Mouse (Mus musculus) heart, postnatal 25 days (tissue): Measurements from ENCODE around the gene Bid. TPM values are rescaled to one million over a fixed set of nuclear protein-coding genes. Genes with fewer than 3 reads are reported as not detected.
"Not testable (repeated sequence)": the region's sequence is repeated elsewhere in the genome, so short reads cannot be mapped to it uniquely, and the experiment has no call there.

Experiments
- DNase-seq: peaks from one replicate; pipeline ENCODE4 v3.0.0; 2022; ENCODE audit warnings: low spot score
- intact Hi-C: fragments of 180-260 bp; cut with DNase I; formaldehyde crosslinking; loops from one replicate; pipeline ENCODE4 v1.15.1; 2025
- total RNA-seq, 2 experiments: library from RNA; stranded (reverse); gene quantifications; 2 replicates each; pipeline ENCODE4 v1.2.3; 2021

Bid gene
- total RNA-seq, 2 experiments from 2014 or later: 0.89 to 1.2 TPM

DNA sequence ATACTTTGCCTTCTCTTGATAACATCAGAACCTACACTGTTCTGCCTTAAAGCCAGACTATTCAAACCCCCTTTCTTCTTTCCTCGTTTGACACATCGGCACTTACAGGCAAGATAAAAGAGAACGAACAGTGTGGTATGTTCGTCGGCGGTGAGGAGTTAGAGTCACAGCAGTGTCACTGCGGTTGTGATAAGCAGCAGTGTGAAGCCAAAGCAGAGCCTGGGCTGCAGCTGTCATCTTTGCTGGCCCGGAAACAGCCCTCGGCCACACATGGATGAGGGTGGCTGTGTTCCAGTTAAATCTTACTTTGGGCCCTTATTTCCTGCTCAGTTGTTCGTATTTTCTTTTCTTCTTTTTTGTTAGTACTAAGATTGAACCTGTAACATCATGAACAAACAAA, 62.2 kb downstream of the Bid start:
- DNase-seq: peak; percentile 12
- intact Hi-C loops: no loop called here

DNA sequence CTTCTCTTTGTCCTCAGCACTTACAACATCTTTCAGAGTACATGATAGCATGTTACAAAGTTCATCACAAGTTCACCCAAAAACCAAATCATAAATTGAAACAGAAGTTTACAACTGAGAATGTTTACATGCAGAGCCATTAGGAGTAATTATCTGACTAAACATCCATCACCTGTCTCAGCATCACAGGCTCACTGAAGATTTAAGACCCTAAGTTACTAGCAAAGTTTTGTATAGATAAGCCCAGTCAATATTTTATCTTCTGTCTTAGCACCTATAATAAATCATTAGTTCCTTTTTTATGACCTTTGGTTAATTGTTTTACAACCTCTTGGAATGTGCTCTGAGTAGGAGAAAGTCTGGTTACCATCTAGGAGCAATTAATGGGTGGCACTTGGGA, 65.9 kb downstream of the Bid start:
- intact Hi-C loops, DNase-seq: not testable (repeated sequence)

Other genes starting within 250 kb of the Bid start
- gene Slc25a18, start 143.3 kb downstream of the Bid start, total RNA-seq: under 1 TPM in 1 of 2 experiments, not detected in 1; 0.17 TPM
- gene Atp6v1e1, start 94.1 kb downstream of the Bid start, total RNA-seq: 100 to 1,000 TPM; 136 to 153 TPM
- 10 to 100 TPM; 77.0 to 87.7 TPM for gene Bcl2l13, start 80.6 kb downstream of the Bid start, total RNA-seq
- 100 to 1,000 TPM; 123 to 140 TPM for gene Mical3, start 214.1 kb upstream of the Bid start, total RNA-seq